Mouse (Mus musculus) kidney, postnatal 14 days (tissue): Measurements from ENCODE around the gene 4833439L19Rik.

ENCODE experiments used
- DNase-seq: peaks from one replicate; pipeline ENCODE4 v3.0.0; 2022; ENCODE audit warnings: mixed read lengths

The 4833439L19Rik gene

DNA sequence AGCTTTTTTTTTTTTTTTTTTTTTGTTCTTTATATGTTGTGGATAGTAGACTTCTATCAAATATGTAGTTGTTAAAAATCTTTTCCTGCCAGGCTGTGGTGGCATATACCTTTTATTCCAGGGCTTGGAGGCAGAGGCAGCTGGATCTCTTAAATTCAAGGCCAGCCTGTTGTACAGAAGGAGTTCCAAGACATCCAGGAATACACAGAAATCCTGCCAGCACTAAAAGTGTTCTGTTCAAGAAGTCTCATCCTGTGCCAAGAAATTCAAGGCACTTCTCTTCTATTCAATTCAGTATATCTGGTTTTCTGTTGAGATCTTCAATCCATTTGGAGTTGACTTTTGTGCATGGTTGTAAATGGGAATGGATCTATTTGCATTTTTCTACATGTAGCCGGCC is 59.3 kb downstream of the 4833439L19Rik start:
- DNase-seq: no peak

DNA sequence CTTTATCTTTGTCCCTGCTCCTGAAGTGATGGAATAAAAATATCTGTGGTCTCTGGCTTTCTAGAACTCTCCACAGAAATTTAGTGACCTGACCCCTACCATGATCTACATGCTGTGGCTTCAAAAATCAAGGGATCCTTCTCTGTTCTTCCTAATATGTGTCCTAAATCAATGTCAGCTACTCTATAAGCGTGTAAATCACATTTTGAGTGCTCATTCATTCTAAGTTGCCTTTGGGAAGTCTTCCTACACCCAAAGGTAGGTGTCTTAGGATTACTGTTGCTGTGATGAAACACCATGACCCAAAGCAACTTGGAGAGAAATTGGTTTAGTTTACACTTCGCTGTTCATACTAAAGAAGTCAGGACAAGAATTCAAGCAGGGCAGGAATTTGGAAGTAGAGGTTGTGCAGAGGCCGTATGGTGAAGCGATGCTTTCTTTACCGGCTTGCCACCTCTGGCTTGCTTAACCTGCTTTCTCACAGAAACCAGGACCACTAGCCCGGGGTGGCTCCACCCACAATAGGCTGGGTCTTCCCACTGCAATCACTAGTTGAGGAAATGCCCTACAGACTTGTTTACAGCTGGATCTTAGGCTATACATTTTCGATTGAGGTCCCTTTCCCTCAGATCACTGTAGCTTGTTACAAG is 60.5 kb downstream of the 4833439L19Rik start:
- DNase-seq: no peak

DNA sequence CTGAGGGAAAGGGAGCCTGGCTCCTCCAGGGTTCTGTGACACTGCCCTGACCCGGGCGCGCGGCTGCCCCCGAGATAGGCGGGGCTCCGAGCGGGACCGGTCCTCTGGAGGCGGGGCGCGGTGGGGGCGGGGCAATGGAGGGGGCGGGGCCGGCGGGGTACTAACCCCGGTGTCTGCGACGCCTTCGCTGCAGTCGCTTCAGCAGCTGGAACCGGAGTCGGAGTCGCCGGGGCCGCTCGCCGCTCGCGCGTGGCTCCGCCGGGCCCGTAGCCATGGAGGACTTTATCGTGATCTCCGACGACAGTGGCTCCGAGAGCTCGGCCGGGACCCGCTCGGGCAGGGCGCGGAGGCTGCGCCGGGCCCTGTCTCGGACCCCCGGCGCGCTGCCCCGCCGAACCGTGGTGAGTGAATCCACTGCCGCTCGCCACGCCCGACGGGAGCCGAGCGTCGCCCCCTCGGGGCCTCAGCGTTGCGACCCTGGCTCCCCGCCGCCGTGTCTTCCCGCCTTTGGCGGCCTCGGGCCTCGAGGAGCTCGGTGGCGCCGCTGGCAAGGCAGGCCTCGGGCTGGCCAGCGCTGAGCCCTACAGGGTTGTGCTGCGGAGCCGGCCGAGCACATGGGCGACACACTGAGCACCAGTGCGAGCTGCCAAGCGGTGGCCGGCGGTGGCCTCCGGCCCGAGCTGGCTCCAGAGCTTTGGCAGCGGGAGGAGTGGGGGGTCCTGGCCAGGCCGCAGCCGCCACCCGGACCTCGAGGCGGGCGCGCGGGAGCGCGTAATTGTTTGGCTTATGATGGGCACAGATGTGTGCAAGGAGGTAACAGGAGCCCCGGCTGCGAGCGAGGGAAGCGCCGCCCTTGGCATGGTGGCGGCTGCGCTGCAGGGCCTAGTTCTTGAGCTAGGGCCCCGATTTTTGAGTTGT is 61.4 kb downstream of the 4833439L19Rik start, which contains the start of gene Simc1:
Simc1 (plus strand) TSS at position 176 of the 918 bp plus-strand sequence.
- DNase-seq: peak; percentile 87

DNA sequence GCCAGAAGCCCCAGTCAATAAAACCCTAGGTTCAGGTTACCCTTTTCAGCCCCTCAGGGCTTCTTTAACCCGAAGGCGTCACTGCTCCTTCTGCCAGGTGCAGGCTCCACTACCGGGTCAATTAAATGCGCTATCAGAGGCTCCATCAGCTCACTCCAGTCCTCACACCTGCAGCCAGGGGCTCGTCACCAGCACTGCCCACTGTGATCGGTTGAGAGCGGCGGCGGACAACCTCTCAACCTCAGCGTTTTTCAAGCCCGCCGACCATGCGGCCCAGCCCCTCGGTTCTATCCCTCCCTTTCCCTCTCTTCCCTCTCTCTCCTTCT is 62.0 kb downstream of the 4833439L19Rik start:
- no peak for DNase-seq

DNA sequence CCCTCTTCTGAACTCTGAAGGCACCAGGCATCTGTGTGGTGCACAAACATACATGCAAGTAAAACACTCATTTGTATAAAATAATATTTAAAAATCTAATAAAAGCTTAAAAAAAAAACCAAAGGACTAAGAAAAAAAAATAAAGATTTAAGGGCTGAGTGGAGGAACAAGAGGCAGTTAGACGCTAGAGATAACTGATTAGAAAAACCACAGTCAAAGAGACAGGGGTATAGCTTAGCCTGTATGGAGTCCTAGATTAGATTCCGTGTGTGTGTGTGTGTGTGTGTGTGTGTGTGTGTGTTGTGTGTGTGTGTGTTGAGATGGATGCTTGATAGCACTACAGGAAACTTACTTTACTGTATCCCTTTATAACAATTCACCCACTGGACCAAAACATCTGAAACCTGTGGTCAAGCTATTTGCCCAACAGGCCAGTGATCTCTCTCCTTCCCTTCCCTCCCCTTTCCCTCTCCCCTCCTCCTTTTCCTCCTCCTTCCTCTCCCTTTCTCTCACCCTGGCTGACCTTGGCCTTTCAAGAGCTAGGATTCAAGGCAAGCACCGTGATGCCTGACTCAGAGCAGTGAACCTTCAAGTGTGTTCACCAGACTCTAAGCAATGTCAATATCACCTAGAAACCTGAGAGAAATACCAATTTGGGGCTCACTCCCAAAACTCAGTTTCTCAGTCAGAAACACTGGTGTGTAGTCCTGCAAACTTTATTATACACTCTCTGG is 63.1 kb downstream of the 4833439L19Rik start:
- no peak for DNase-seq

DNA sequence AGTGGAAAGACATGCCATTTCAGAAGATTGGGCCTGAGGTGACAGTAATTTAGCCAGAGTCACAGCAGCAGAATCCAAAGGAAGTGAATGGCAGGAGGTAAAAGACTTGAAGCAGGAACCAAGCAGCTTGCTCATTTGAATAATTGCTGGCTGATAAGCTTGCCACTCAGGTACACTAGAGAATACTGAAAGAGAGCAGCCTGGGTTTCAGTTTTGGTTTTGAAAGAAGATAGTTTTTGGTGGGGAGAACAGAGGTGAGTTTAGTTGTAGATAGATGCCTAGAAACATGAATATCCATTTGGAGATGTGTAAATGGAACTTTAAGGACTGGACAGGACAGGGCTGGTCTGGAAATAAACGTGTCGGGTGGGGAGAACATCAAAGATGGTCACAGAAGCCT is 63.9 kb downstream of the 4833439L19Rik start:
- DNase-seq: no peak
